Mouse (Mus musculus) neutrophil, adult 65 days (primary cell): ENCODE results near the gene Zscan12. TPM values are rescaled to one million over a fixed set of nuclear protein-coding genes. Genes with fewer than 3 reads are reported as not detected.

Experiments used
- total RNA-seq: library from RNA; stranded (reverse); gene quantifications from 2 replicates; pipeline ENCODE4 v1.2.4, GENCODE M21; 2023

The Zscan12 gene
- 1.3 and 2.0 TPM in 2 replicates for total RNA-seq

GRCm38 (mm10) chr13:21362621-21363248, at the start of gene Zscan12:
Zscan12 (plus strand) TSS chr13:21362820.

DNA sequence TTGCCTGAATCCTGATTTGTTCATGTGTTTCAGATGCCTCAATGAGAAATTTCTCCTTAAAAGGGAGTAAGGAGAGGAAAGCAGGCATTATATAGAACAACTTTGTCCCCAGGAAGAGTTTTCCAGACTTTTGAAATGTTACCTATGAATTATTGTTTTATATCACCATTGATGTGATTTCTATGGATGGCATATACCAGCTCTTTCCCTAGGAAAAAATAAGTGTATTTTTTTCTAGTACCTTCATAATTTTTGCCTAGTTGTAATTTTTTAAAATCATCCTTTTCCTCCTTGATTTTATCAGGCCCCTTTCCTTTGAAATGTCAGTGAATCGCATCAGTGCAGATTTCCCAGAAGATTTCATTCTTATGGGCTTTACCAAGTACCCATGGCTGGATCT, 16.0 kb upstream of the Zscan12 start, which contains the start of gene Olfr1367:
Gene Olfr1367 (plus strand): TSS at position 301 of the 400 bp plus-strand sequence.

GRCm38 (mm10) chr13:21402287-21402846, 39.7 kb downstream of the Zscan12 start, which contains the start of gene Zkscan3:
Zkscan3 (minus strand) TSS chr13:21402755.

Other genes with a start within 250 kb of the Zscan12 start
- not detected in 2 replicates for gene Olfr263, start 233.2 kb upstream of the Zscan12 start, total RNA-seq
- not detected in 2 replicates for gene Olfr1368, start 217.0 kb upstream of the Zscan12 start, total RNA-seq
- gene Trim27, start 183.4 kb upstream of the Zscan12 start, total RNA-seq, result 35.7 and 48.7 TPM in 2 replicates
- not detected in 2 replicates for gene Gpx5, start 70.1 kb upstream of the Zscan12 start, total RNA-seq
- not detected in 2 replicates for gene Gpx6, start 50.7 kb upstream of the Zscan12 start, total RNA-seq
- gene Olfr1367, start 15.9 kb upstream of the Zscan12 start, total RNA-seq, result not detected in 2 replicates
- 20.2 and 21.4 TPM in 2 replicates for gene Zkscan3, start 39.9 kb downstream of the Zscan12 start, total RNA-seq
- gene Pgbd1, start 78.2 kb downstream of the Zscan12 start, total RNA-seq, result 0.44 TPM in 1 of 2 replicates, not detected in the other
- gene Zscan26, start 90.9 kb downstream of the Zscan12 start, total RNA-seq, result 5.4 and 6.6 TPM in 2 replicates
- not detected in 2 replicates for gene Nkapl, start 105.7 kb downstream of the Zscan12 start, total RNA-seq
- not detected in 2 replicates for gene Zkscan4, start 116.1 kb downstream of the Zscan12 start, total RNA-seq
- gene Gm10065, start 116.6 kb downstream of the Zscan12 start, total RNA-seq, result not detected in 2 replicates
- 4.7 and 5.3 TPM in 2 replicates for gene AK157302, start 132.4 kb downstream of the Zscan12 start, total RNA-seq
- gene Gm11273, start 138.6 kb downstream of the Zscan12 start, total RNA-seq, result 9.1 and 10.0 TPM in 2 replicates
- 2.6 and 3.3 TPM in 2 replicates for gene Zkscan8, start 168.3 kb downstream of the Zscan12 start, total RNA-seq
- gene Olfr1366, start 180.0 kb downstream of the Zscan12 start, total RNA-seq, result not detected in 2 replicates
- gene Olfr1535, start 197.1 kb downstream of the Zscan12 start, total RNA-seq, result not detected in 2 replicates
- gene Olfr1364, start 218.9 kb downstream of the Zscan12 start, total RNA-seq, result not detected in 2 replicates